Mouse (Mus musculus) liver, embryonic 13.5 days (tissue): ENCODE measurements around the gene Col24a1. TPM values are rescaled to one million over a fixed set of nuclear protein-coding genes. Genes with fewer than 3 reads are reported as not detected.

Source experiments
- ATAC-seq: fragments of 200-750 bp; cut with Nextera tagmentation; 2 replicates; pipeline ENCODE4 v1.8.0; 2017; ENCODE audit warnings: low read depth, mild to moderate bottlenecking, moderate number of reproducible peaks, moderate library complexity
- DNase-seq: peaks from one replicate; pipeline ENCODE4 v3.0.0; 2022
- H3K27ac ChIP-seq: fragments of 300-500 bp; sonication (generic); 2 replicates; pipeline ENCODE4 v1.5.1; 2015; ENCODE audit warnings: moderate library complexity, mild to moderate bottlenecking, inconsistent platforms
- H3K27me3 ChIP-seq: fragments of 300-500 bp; sonication (generic); 2 replicates; pipeline ENCODE4 v1.6.1; 2015; ENCODE audit warnings: mild to moderate bottlenecking, inconsistent platforms
- H3K36me3 ChIP-seq: fragments of 300-500 bp; sonication (generic); 2 replicates; pipeline ENCODE4 v1.6.1; 2015; ENCODE audit warnings: mild to moderate bottlenecking, inconsistent platforms
- H3K4me1 ChIP-seq: fragments of 300-500 bp; sonication (generic); replicated peaks from 2 replicates; pipeline ENCODE4 v1.6.1; 2015; ENCODE audit warnings: inconsistent platforms
- H3K4me2 ChIP-seq: fragments of 300-500 bp; sonication (generic); 2 replicates; pipeline ENCODE4 v1.6.1; 2015; ENCODE audit warnings: inconsistent platforms, mild to moderate bottlenecking, moderate library complexity
- H3K4me3 ChIP-seq: fragments of 300-500 bp; sonication (generic); replicated peaks from 2 replicates; pipeline ENCODE4 v1.5.1; 2015; ENCODE audit warnings: mild to moderate bottlenecking, inconsistent platforms
- H3K9ac ChIP-seq: fragments of 300-500 bp; sonication (generic); 2 replicates; pipeline ENCODE4 v1.6.1; 2015; ENCODE audit warnings: mild to moderate bottlenecking, inconsistent platforms
- H3K9me3 ChIP-seq: fragments of 300-500 bp; sonication (generic); replicated peaks from 2 replicates; pipeline ENCODE4 v1.6.1; 2016; ENCODE audit warnings: inconsistent platforms
- WGBS: fragments of 180-500 bp; shearing (Covaris S2); methylation state at CpG from one replicate; pipeline ENCODE4 v1.1.7; 2015; ENCODE audit not compliant: insufficient replicate concordance; 5-methylcytosine and 5-hydroxymethylcytosine counted together
- polyA plus RNA-seq: library from polyadenylated mRNA; unstranded; fragments of >200 nt; fragmentation: Nextera tagmentation; extraction: Ambion mirVana; gene quantifications from 2 replicates; pipeline ENCODE4 v1.2.1, GENCODE M21; 2015

The Col24a1 gene
- 0.18 and 0.24 TPM in 2 replicates for polyA plus RNA-seq

GRCm38 (mm10) chr3:145292337-145293134 is at the start of gene Col24a1:
Gene Col24a1, plus strand, starts transcription at chr3:145292472.
- DNase-seq = no peak
- Histone ChIP-seq H3K9ac (no peak within 1 kb of the TSS), H3K27ac (no peak within 1 kb of the TSS), H3K9me3 (no peaks in the 10 kb centered on the region), H3K4me1 (no peaks in the 10 kb centered on the region), H3K4me3 (peak within 1 kb of the TSS; percentile 30), H3K36me3 (no peaks in the 10 kb centered on the region), H3K4me2 (peak within 1 kb of the TSS; percentile 55), H3K27me3 (peaks cover 19% of the 10 kb centered on the region)
- WGBS = 2% methylated on average over 22 of the region's 22 CpGs
- no peak for ATAC-seq

GRCm38 (mm10) chr3:145248040-145248439 is 44.2 kb upstream of the Col24a1 start:
- no peak overlapping the region for H3K4me2 ChIP-seq
- H3K27ac ChIP-seq = no peak overlapping the region
- no peaks in the 10 kb centered on the region for H3K36me3 ChIP-seq
- H3K27me3 ChIP-seq = no peaks in the 10 kb centered on the region
- no peaks in the 10 kb centered on the region for H3K9me3 ChIP-seq
- H3K4me1 ChIP-seq = no peaks in the 10 kb centered on the region
- 59% methylated on average over 2 of the region's 2 CpGs for WGBS
- no peak overlapping the region for H3K4me3 ChIP-seq
- DNase-seq (no peak), ATAC-seq (no peak)
- H3K9ac ChIP-seq = no peak overlapping the region

GRCm38 (mm10) chr3:145253066-145253465 is 39.2 kb upstream of the Col24a1 start:
- no peaks in the 10 kb centered on the region for H3K9me3 ChIP-seq
- H3K36me3 ChIP-seq = no peaks in the 10 kb centered on the region
- 57% methylated on average over 5 of the region's 5 CpGs for WGBS

GRCm38 (mm10) chr3:145254764-145255396 is 37.4 kb upstream of the Col24a1 start:
- WGBS = 63% methylated on average over 3 of the region's 3 CpGs
- no peaks in the 10 kb centered on the region for H3K9me3 ChIP-seq
- H3K9ac ChIP-seq = no peak overlapping the region
- no peaks in the 10 kb centered on the region for H3K4me1 ChIP-seq
- no peak for DNase-seq
- ATAC-seq = no peak
- H3K4me2 ChIP-seq = no peak overlapping the region
- H3K27ac ChIP-seq = no peak overlapping the region
- H3K4me3 ChIP-seq = no peak overlapping the region
- H3K27me3 ChIP-seq = no peaks in the 10 kb centered on the region
- H3K36me3 ChIP-seq = no peaks in the 10 kb centered on the region

More at GRCm38 (mm10) chr3:145253066-145253465, 39.2 kb upstream of the Col24a1 start:
- Histone ChIP-seq H3K27me3 (no peaks in the 10 kb centered on the region), H3K4me3 (no peak overlapping the region), H3K27ac (no peak overlapping the region), H3K4me1 (no peaks in the 10 kb centered on the region), H3K9ac (no peak overlapping the region), H3K4me2 (no peak overlapping the region)
- ATAC-seq (no peak), DNase-seq (no peak)

- Histone ChIP-seq H3K27ac (no peak overlapping the region), H3K27me3 (no peaks in the 10 kb centered on the region), H3K4me2 (no peak overlapping the region), H3K36me3 (no peaks in the 10 kb centered on the region), H3K9me3 (no peaks in the 10 kb centered on the region), H3K4me3 (no peak overlapping the region), H3K4me1 (no peaks in the 10 kb centered on the region), H3K9ac (no peak overlapping the region)
- ATAC-seq (no peak), DNase-seq (no peak)
- 53% methylated on average over 7 of the region's 7 CpGs for WGBS
Measured at GRCm38 (mm10) chr3:145256647-145257046, 35.6 kb upstream of the Col24a1 start.

GRCm38 (mm10) chr3:145259678-145260077 is 32.6 kb upstream of the Col24a1 start:
- no peak overlapping the region for H3K9ac ChIP-seq
- H3K4me3 ChIP-seq = no peak overlapping the region
- no peaks in the 10 kb centered on the region for H3K36me3 ChIP-seq
- H3K4me2 ChIP-seq = no peak overlapping the region
- no peaks in the 10 kb centered on the region for H3K4me1 ChIP-seq
- H3K27ac ChIP-seq = no peak overlapping the region
- 58% methylated on average over 6 of the region's 6 CpGs for WGBS
- ATAC-seq = no peak
- H3K9me3 ChIP-seq = no peaks in the 10 kb centered on the region
- DNase-seq = no peak
- H3K27me3 ChIP-seq = no peaks in the 10 kb centered on the region

- ATAC-seq = no peak
- H3K9ac ChIP-seq = no peak overlapping the region
- H3K36me3 ChIP-seq = no peaks in the 10 kb centered on the region
- H3K27ac ChIP-seq = no peak overlapping the region
- no peak for DNase-seq
- WGBS = 63% methylated on average over 4 of the region's 4 CpGs
- no peaks in the 10 kb centered on the region for H3K4me1 ChIP-seq
- H3K27me3 ChIP-seq = no peaks in the 10 kb centered on the region
- H3K9me3 ChIP-seq = no peaks in the 10 kb centered on the region
- H3K4me3 ChIP-seq = no peak overlapping the region
- no peak overlapping the region for H3K4me2 ChIP-seq
Measured at GRCm38 (mm10) chr3:145263131-145263530, 29.1 kb upstream of the Col24a1 start.

GRCm38 (mm10) chr3:145268066-145268465 is 24.2 kb upstream of the Col24a1 start:
- no peaks in the 10 kb centered on the region for H3K4me1 ChIP-seq
- no peak overlapping the region for H3K9ac ChIP-seq
- H3K27me3 ChIP-seq = no peaks in the 10 kb centered on the region
- H3K9me3 ChIP-seq = no peaks in the 10 kb centered on the region
- no peak overlapping the region for H3K4me2 ChIP-seq
- no peak for ATAC-seq
- WGBS = 60% methylated on average over 7 of the region's 7 CpGs
- no peaks in the 10 kb centered on the region for H3K36me3 ChIP-seq
- H3K27ac ChIP-seq = no peak overlapping the region
- H3K4me3 ChIP-seq = no peak overlapping the region
- no peak for DNase-seq

GRCm38 (mm10) chr3:145274191-145274590 is 18.1 kb upstream of the Col24a1 start:
- Histone ChIP-seq H3K27me3 (no peaks in the 10 kb centered on the region), H3K9ac (no peak overlapping the region), H3K4me3 (no peak overlapping the region), H3K27ac (no peak overlapping the region), H3K9me3 (no peaks in the 10 kb centered on the region), H3K4me1 (no peaks in the 10 kb centered on the region), H3K4me2 (no peak overlapping the region), H3K36me3 (no peaks in the 10 kb centered on the region)
- DNase-seq (no peak), ATAC-seq (no peak)
- WGBS = 57% methylated on average over 6 of the region's 6 CpGs

- no peaks in the 10 kb centered on the region for H3K4me1 ChIP-seq
- peak overlapping the region; percentile 30 for H3K4me3 ChIP-seq
- H3K9me3 ChIP-seq = no peaks in the 10 kb centered on the region
- no peak for ATAC-seq
- peaks cover 19% of the 10 kb centered on the region for H3K27me3 ChIP-seq
- WGBS = 7% methylated on average over 9 of the region's 9 CpGs
- no peak overlapping the region for H3K27ac ChIP-seq
- peak overlapping the region; percentile 55 for H3K4me2 ChIP-seq
- no peak for DNase-seq
- no peak overlapping the region for H3K9ac ChIP-seq
- no peaks in the 10 kb centered on the region for H3K36me3 ChIP-seq
Measured at GRCm38 (mm10) chr3:145293207-145293606, 935 bp downstream of the Col24a1 start.

GRCm38 (mm10) chr3:145293623-145294307 is 1.5 kb downstream of the Col24a1 start:
- DNase-seq (no peak), ATAC-seq (no peak)
- H3K4me1 ChIP-seq = no peaks in the 10 kb centered on the region
- H3K4me3 ChIP-seq = 0 out of 2 replicates have a peak overlapping the region, but pooled peaks have one; percentile 30
- H3K9ac ChIP-seq = no peak overlapping the region
- H3K27ac ChIP-seq = no peak overlapping the region
- no peaks in the 10 kb centered on the region for H3K9me3 ChIP-seq
- WGBS = 38% methylated on average over 12 of the region's 12 CpGs
- no peaks in the 10 kb centered on the region for H3K36me3 ChIP-seq
- H3K4me2 ChIP-seq = peak overlapping the region; percentile 55
- peaks cover 19% of the 10 kb centered on the region for H3K27me3 ChIP-seq
